Mouse (Mus musculus): ENCODE measurements at regions not wholly inside any gene's neighbourhood (a gene's known extent, or its start where the extent isn't known, plus 50 kb on each side); places are given as distances from the start of the nearest gene placed in this dataset.

DNA sequence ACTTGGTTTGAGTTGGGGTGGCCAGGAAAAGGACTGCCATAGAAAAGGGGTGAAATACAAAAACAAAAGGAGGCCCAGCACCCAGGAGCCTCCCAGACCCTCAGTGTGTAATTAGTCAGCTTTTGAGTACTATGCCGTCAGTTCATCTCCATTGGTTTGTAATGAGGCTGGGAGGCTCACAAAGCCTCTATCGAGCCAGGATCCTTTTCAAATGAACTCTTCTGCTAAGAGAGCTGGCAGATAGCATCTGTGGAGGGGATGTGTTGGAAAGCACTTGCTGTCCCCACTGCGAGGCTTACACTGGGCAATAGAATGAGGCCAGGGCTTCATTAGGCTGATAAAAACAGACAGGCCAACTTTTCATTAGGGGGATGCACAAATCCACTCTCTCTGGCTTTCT lies 445.2 kb downstream of the Nuf2 start:
- no peak for TF ChIP-seq USF2 (IDR thresholded peaks at IDR 0.05; ENCODE audit: borderline replicate concordance in 1 of 2, insufficient read depth in 1 of 2, low read depth in 1 of 2, low read length in 2 of 2)
- no peak for TF ChIP-seq MYC (IDR thresholded peaks at IDR 0.05; ENCODE audit: low read depth, low read length)
- TF ChIP-seq TCF12 (IDR thresholded peaks at IDR 0.05; ENCODE audit: low read depth, low read length), result no peak
- no peak for TF ChIP-seq CHD1 (IDR thresholded peaks at IDR 0.05; ENCODE audit: low read depth, low read length)
- TF ChIP-seq ELF1 (IDR thresholded peaks at IDR 0.05; ENCODE audit: low read depth, low read length), result no peak
- no peak for TF ChIP-seq GABPA (IDR thresholded peaks at IDR 0.05; ENCODE audit: low read depth, low read length)
- no peak for TF ChIP-seq POLR2A (IDR thresholded peaks at IDR 0.05; ENCODE audit: control insufficient read depth in 1 of 2, insufficient read depth in 1 of 2, low read depth in 1 of 2, low read length in 2 of 2, poor library complexity in 1 of 2)
- TF ChIP-seq EP300 (IDR thresholded peaks at IDR 0.05; ENCODE audit: low read depth in 1 of 2, low read length in 2 of 2), result no peak
- no peak for TF ChIP-seq RCOR1 (IDR thresholded peaks at IDR 0.05; ENCODE audit: low read depth, low read length)
- TF ChIP-seq NRF1 (IDR thresholded peaks at IDR 0.05; ENCODE audit: insufficient read depth, low read depth, low read length, poor library complexity, severe bottlenecking), result no peak
- no peak for TF ChIP-seq USF1 (IDR thresholded peaks at IDR 0.05; ENCODE audit: low read depth, low read length)
- no peak for TF ChIP-seq GATA1 (IDR thresholded peaks at IDR 0.05; ENCODE audit: low read depth, low read length)
- Histone ChIP-seq H3K79me2 (ENCODE audit: control insufficient read depth, insufficient read depth, low read length, poor library complexity) (no peaks in the 10 kb centered on the region), H3K4me3 (ENCODE audit: control insufficient read depth in 1 of 2, insufficient read depth in 1 of 2, low read depth in 2 of 2, low read length in 2 of 2) (no peak overlapping the region), H3K9ac (ENCODE audit: control insufficient read depth, low read depth, low read length, poor library complexity, severe bottlenecking) (no peak overlapping the region), H3K27ac (ENCODE audit: control insufficient read depth, low read depth, low read length) (no peak overlapping the region), H3K27me3 (ENCODE audit: control insufficient read depth in 1 of 2, insufficient read depth in 2 of 2, low read length in 2 of 2) (no peaks in the 10 kb centered on the region), H3K4me1 (ENCODE audit: control insufficient read depth in 1 of 2, insufficient read depth in 2 of 2, low read length in 2 of 2) (no peaks in the 10 kb centered on the region), H3K9me3 (replicated peaks; ENCODE audit: insufficient read depth, low read length) (no peaks in the 10 kb centered on the region), H3K36me3 (ENCODE audit: control insufficient read depth in 1 of 2, insufficient read depth in 2 of 2, low read length in 2 of 2) (no peaks in the 10 kb centered on the region)
- DNase-seq (ENCODE audit: low read depth, low spot score), result no peak

- Histone ChIP-seq H3K36me3 (ENCODE audit: control insufficient read depth in 1 of 2, insufficient read depth in 2 of 2, low read length in 2 of 2) (no peaks in the 10 kb centered on the region), H3K9me3 (replicated peaks; ENCODE audit: insufficient read depth, low read length) (no peaks in the 10 kb centered on the region), H3K79me2 (ENCODE audit: control insufficient read depth, insufficient read depth, low read length, poor library complexity) (no peaks in the 10 kb centered on the region), H3K27ac (ENCODE audit: control insufficient read depth, low read depth, low read length) (no peak overlapping the region), H3K4me1 (ENCODE audit: control insufficient read depth in 1 of 2, insufficient read depth in 2 of 2, low read length in 2 of 2) (no peaks in the 10 kb centered on the region), H3K27me3 (ENCODE audit: control insufficient read depth in 1 of 2, insufficient read depth in 2 of 2, low read length in 2 of 2) (no peaks in the 10 kb centered on the region), H3K4me3 (ENCODE audit: control insufficient read depth in 1 of 2, insufficient read depth in 1 of 2, low read depth in 2 of 2, low read length in 2 of 2) (no peak overlapping the region), H3K9ac (ENCODE audit: control insufficient read depth, low read depth, low read length, poor library complexity, severe bottlenecking) (no peak overlapping the region)
- no peak for TF ChIP-seq ZKSCAN1 (IDR thresholded peaks at IDR 0.05; ENCODE audit: low read depth, low read length)
- no peak for DNase-seq (ENCODE audit: low read depth, low spot score)
Observed at GRCm38 (mm10) chr1:169080686-169081085, 450.6 kb downstream of the Nuf2 start.

DNA sequence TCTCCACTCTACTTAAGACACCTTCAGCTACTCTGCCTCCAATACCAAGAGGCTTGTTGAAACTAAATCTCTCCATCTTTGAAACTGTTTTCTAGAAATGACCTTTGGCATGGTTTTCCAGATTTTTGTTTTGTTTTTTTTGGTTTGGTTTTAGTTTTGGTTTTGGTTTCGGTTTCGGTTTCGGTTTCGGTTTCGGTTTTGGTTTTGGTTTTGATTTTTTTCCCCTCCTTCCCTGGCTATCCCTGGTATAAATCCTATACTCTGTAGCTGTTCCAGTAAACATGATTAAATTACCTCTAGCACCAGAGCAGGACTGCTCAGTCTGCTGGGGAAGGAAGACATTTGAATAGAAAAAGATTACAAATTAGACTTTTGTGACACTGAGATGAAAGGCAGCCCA lies 454.0 kb downstream of the Nuf2 start:
- TF ChIP-seq ETS1 (IDR thresholded peaks at IDR 0.05; ENCODE audit: low read depth, low read length) (no peak), SMC3 (IDR thresholded peaks at IDR 0.05; ENCODE audit: low read depth, low read length) (no peak), MAFK (IDR thresholded peaks at IDR 0.05; ENCODE audit: borderline replicate concordance, low read depth, low read length) (no peak), MYB (IDR thresholded peaks at IDR 0.05; ENCODE audit: low read depth, low read length) (no peak), ZMIZ1 (IDR thresholded peaks at IDR 0.05; ENCODE audit: low read depth, low read length) (no peak), KAT2A (conservative IDR thresholded peaks at IDR 0.05; ENCODE audit: low read depth, low read length) (no peak)
- Histone ChIP-seq H3K9ac (ENCODE audit: control insufficient read depth, low read depth, low read length, poor library complexity, severe bottlenecking) (no peak overlapping the region), H3K36me3 (ENCODE audit: control insufficient read depth in 1 of 2, insufficient read depth in 2 of 2, low read length in 2 of 2) (no peaks in the 10 kb centered on the region), H3K27me3 (ENCODE audit: control insufficient read depth in 1 of 2, insufficient read depth in 2 of 2, low read length in 2 of 2) (no peaks in the 10 kb centered on the region), H3K4me3 (ENCODE audit: control insufficient read depth in 1 of 2, insufficient read depth in 1 of 2, low read depth in 2 of 2, low read length in 2 of 2) (no peak overlapping the region), H3K9me3 (replicated peaks; ENCODE audit: insufficient read depth, low read length) (no peaks in the 10 kb centered on the region), H3K27ac (ENCODE audit: control insufficient read depth, low read depth, low read length) (no peak overlapping the region), H3K79me2 (ENCODE audit: control insufficient read depth, insufficient read depth, low read length, poor library complexity) (no peaks in the 10 kb centered on the region), H3K4me1 (ENCODE audit: control insufficient read depth in 1 of 2, insufficient read depth in 2 of 2, low read length in 2 of 2) (no peaks in the 10 kb centered on the region)
- DNase-seq (ENCODE audit: low read depth, low spot score), result no peak

Data from MEL (cell line).